Mouse (Mus musculus) C2C12 (cell line): ENCODE measurements at regions not wholly inside any gene's neighbourhood (a gene's known extent, or its start where the extent isn't known, plus 50 kb on each side); places are given as distances from the start of the nearest gene placed in this dataset.

Source experiments
- CEBPB ChIP-seq: IDR thresholded peaks from one replicate; pipeline ENCODE4 v1.6.1; 2011; ENCODE audit warnings: low read depth, mild to moderate bottlenecking, control low read depth, moderate library complexity
- CTCF ChIP-seq: IDR thresholded peaks from one replicate; pipeline ENCODE4 v1.5.1; 2011; ENCODE audit not compliant: control insufficient read depth, insufficient read depth, insufficient read length
- MAX ChIP-seq: IDR thresholded peaks from one replicate; pipeline ENCODE4 v1.6.1; 2011; ENCODE audit warnings: mild to moderate bottlenecking, control low read depth

GRCm38 (mm10) chr2:48138051-48138611 lies 675.8 kb upstream of the Acvr2a start:
- no peak for TF ChIP-seq CTCF
- no peak for TF ChIP-seq CEBPB
- TF ChIP-seq MAX, result no peak
